Mouse (Mus musculus) layer of hippocampus, adult 2 months (tissue): ENCODE measurements at regions not wholly inside any gene's neighbourhood (a gene's known extent, or its start where the extent isn't known, plus 50 kb on each side); places are given as distances from the start of the nearest gene placed in this dataset.
"Not testable (repeated sequence)": the region's sequence is repeated elsewhere in the genome, so short reads cannot be mapped to it uniquely, and the experiment has no call there.

Source experiments
- DNase-seq, 2 experiments: peaks; one replicate each; pipeline ENCODE4 v3.0.0; 2022; ENCODE audit warnings: low spot score in 2 of 2
- H3K27ac ChIP-seq: fragments of 200-600 bp; 2 replicates; pipeline ENCODE4 v1.8.1; 2022
- H3K4me3 ChIP-seq: fragments of 200-600 bp; 2 replicates; pipeline ENCODE4 v1.8.1; 2022; ENCODE audit warnings: mild to moderate bottlenecking
- CTCF ChIP-seq: fragments of 200-600 bp; conservative IDR thresholded peaks from 2 replicates; pipeline ENCODE4 v1.8.1; 2022; ENCODE audit warnings: antibody characterized with exemption, mild to moderate bottlenecking, moderate library complexity

DNA sequence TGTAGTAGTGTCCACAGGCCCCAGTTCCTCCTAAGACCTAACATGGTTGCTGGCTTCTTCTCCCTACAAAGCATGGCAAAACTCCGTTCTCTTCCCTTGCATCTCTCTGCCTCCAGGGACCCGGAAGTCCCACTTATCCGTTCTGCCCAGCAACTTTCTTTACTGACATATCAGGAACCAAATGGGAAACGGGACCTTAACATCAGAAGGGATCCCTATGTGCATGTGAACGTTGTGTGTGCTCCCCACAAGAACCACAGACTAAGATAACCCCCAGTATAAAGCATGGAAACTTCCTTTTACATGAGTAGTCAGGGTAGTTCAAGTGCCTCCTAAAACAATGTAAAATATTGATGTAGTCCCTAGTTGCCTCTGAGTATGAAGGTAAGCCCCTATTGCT, 61.6 kb downstream of the Zxdb start:
- DNase-seq, result no peak
- no peak for TF ChIP-seq CTCF
- no peak overlapping the region for H3K27ac ChIP-seq

DNA sequence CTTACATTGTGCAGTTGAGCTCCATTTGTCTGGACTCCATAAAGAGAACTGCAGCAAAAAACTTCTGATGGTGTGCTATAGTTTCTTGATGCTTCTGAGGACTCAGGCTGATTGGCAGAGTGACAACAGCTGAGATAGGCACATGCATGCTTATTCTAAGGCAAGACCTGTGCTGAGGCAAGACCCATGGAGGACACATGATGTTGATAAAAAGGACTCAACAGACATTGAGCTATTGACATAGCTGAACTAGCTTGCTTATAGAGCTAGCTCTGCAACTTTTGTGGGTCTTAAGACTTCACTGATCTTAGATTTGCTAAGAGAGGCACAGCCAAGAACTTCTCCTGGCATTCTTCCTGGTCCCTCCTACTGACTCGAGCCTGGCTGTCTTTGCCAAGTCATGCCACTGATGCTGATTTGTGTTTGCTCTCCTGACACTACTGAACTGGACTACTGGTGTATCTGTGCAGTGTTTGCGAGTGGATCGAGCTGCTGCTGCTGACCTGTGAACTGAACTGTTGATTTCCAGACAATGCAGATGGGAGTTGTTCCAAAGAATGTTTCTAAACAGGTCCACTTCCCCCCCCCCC, 64.1 kb downstream of the Zxdb start:
- TF ChIP-seq CTCF, result no peak
- no peak for DNase-seq
- H3K4me3 ChIP-seq, result no peak overlapping the region
- no peak overlapping the region for H3K27ac ChIP-seq

More for the DNA sequence above, 61.6 kb downstream of the Zxdb start:
- no peak overlapping the region for H3K4me3 ChIP-seq

DNA sequence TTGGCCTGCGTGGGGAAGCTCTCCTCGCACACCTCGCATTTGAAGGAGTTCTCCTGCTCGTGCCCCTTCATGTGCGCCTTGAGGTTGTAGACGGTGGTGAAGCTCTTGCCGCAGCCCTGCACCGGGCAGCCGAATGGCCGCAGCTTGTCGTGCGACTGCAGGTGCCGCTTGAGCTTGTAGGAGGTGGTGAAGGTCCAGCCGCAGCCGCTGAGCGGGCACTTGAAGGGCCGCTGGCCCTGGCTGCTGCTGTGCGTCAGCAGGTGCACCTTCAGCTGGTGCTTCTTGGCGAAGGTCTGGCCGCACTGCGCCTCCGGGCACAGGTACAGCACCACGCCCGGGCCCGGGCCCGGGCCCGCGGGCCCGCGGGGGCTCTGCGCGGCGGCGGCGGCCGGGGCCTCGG, 72.5 kb downstream of the Zxdb start:
- not testable (repeated sequence) for H3K27ac ChIP-seq, H3K4me3 ChIP-seq, DNase-seq

DNA sequence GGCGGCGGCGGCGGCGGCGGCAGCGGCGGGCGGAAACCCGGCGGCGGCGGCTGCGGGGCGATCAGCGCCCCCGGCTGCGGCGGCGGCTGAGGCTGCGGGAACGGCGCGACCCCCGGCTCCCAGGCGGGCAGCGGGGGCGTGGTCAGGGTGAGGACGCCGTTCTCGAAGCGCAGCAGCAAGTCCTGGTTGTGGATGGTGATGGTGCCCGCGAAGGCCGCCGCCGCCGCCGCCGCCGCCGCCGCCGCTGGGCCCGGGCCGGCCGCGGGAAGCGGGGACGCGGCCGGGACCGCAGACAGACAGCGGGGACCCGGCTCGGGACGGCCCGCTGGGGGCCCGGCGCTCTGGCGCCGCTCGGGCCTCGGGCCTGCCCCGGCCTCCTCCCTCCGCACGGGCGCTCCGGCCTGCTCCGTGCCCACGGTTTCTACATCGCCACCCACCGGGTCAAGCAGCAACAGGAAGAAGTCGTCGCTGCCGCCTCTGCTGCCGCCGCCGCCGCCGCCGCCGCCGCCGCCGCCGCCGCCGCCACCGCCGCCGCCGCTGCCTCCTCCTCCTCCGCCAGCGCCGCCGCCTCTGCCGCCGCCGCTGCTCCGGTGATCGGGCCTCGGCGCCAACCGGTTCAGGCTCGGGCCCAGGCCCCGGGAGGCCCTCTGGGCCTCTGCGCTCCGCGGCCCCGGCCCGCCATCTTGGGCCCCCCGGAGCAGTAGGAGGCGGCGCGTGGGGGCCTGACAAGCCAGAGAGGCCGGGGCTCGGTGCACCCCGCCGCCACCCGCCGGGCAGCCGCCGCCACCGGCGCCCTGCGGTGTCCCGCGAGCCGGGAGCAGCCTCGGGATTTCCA, 73.2 kb downstream of the Zxdb start:
- H3K27ac ChIP-seq, DNase-seq, H3K4me3 ChIP-seq: not testable (repeated sequence)

DNA sequence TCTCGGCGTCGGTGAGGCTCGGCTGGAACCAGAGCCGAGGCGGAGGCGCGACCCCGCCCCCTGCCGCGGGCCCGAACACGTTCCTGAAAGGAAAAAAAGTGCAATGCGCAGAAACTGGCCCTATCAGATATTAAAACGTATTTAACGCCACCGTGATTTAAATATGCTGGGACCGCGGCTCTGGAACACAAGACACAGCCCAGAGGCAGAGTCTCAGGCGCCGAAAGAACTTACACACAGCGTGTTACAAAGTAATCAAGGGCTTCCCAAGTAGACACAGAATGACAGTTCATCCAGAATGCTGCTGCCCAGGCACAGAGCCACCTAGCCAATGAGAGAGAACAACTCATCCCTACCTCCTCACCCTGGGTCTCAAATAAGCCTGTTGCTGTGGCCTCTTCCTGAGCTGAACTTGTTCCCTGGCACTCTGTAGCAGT, 73.8 kb downstream of the Zxdb start:
- H3K4me3 ChIP-seq, DNase-seq, H3K27ac ChIP-seq: not testable (repeated sequence)

DNA sequence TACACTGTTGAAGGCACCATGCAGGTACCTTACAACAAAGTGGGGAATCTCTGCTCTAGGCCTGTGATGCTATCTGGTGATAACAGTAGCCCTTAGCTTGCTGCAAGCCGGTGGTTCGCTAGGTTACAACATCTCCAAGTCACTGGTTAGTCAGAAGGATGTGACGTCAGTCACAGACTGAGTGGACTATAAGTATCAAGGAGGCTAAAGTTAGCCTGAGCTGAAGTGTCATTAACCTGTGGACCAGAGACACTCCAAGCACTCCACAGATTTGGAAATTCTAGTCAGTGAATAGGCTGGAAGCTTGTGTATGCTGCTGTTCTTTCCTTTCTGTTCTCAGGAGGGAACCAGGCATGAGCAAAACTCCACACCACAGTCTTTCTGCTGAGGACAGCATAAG, 88.4 kb downstream of the Zxdb start:
- H3K4me3 ChIP-seq, H3K27ac ChIP-seq, DNase-seq: not testable (repeated sequence)

DNA sequence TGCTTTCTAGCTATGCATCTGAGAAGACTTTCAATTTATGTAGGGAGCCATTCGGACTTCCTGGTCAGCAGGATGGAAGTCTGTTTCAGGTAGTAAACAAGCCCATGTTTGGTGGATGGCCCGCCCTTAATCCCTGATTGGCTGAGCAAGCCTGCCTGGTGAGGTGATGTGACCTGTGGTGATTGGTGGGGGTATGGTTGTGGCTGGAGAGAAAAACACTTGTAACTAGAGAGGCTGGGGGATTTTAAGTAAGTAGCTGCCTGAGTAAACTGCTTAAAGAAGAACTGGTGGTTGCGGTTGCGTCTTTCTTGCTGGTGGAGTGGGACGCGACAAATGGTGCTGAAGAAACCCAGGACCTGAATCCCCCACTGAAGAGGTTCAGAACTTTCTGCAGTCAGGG, 103.2 kb downstream of the Zxdb start:
- H3K27ac ChIP-seq, DNase-seq, H3K4me3 ChIP-seq: not testable (repeated sequence)

DNA sequence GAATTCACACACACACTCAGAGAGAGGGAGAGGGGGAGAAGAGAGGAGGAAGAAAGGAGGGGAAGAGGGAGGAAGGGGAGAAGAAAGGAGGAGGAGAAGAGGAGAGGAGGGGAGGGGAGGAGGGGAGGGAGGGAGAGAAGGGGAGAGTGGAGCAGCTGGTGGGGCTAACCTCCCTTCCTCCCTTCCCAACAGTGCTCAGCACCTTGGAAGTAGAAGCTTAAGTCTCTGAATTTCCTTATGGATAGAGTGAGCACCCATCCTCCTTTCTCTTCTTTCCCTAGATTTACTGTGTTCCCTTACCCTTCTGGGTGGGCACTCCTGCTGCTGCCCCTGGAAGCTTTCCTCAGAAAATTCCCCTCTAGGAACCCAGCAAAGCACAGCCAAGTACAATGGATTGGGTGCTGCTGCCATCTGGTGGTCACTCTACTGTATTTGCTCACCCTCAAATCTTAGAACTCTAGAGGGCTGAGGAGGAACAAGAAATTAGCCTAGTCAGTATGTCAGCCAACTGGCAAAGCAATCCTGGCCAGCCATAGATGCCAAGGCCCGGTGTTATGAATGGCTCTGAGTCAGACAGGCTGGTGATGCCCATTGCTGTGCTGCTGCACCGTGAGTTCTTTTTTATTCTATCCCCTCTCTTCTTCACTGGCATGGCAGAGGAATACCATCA, 119.9 kb downstream of the Zxdb start:
- H3K4me3 ChIP-seq, H3K27ac ChIP-seq: not testable (repeated sequence)
- DNase-seq, result peak in 1 of 2 experiments; percentile 2
- peak; percentile 48; the same call in 1 of the 2 replicates for TF ChIP-seq CTCF

DNA sequence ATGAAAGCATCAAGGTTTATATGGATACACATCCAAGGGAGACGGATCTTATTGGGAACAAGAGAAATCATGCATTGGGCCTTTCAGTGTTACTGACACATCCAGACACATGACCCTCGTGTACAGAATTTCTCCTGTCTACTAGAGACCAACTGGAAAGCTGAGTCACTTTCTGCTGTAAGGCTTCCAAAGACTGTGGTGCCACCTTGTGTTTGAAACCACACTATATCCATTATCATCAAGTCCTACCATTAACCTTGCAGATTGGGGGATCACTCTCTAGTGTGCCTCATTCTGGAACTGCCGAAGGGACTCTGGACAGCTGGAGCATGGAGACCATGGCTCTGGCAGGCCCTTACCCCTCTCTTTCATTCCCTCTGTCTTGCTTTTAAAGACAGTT, 125.2 kb downstream of the Zxdb start:
- DNase-seq, H3K27ac ChIP-seq, H3K4me3 ChIP-seq: not testable (repeated sequence)

DNA sequence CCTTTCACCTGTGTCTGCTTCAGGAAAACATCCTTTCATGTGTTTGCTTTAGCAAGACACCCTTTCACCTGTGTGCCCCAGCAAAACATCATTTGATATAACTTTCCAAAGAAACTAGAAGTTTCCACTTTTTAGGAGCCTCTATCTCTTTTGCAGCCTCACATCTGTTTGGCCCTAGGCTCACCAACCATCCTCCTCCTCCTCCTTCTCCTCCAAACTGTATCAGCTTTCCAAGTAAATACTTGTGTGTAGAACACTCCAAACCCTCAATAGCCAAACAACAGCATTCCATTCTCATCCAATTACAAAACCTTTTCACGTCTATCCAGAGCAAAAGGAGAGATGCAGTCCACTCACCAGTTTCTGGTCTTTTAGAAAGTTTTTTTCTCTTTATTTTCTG, 133.1 kb downstream of the Zxdb start:
- H3K27ac ChIP-seq, result no peak overlapping the region
- H3K4me3 ChIP-seq, result no peak overlapping the region
- no peak for TF ChIP-seq CTCF
- no peak for DNase-seq

DNA sequence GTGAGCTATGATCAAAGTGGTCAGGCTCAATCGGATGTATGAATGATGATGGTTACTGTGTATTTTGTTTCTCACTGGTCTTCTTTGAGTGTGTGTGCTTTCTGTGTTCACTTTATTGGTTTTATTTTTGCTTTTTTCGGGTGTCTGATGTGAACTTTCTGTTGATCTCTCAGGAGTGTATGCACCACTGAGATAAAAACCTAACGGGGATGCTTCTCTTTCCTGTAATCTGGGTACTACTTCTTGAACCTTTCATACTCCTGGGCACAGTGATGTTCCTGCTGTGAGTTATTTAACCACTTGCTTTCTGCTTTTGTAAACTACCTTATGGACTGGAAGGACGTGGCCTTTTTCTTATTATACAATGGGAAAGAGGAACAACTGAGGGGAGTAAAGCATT, 133.6 kb downstream of the Zxdb start:
- H3K4me3 ChIP-seq, result no peak overlapping the region
- no peak for TF ChIP-seq CTCF

DNA sequence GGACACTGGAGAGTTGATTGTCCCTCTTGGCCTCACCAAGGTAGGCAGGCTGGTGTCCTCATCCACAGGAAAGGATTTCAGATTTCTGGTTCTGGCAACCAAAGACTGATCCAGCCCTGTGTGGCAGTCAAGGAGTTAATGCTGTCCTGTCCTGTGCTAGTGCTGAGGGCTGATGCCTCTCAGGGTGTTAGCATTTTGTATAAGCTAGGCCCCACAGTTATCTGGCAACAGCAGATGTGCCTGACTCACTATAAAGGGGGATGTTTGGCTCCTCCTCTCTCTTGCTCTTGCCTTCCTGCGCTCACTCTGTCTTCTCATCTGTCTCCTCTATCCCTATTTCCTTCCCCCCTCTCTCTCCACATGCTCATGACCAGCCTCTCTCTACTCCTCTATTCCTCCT, 138.8 kb downstream of the Zxdb start:
- Histone ChIP-seq H3K4me3 (no peak overlapping the region), H3K27ac (no peak overlapping the region)
- DNase-seq, result no peak
- TF ChIP-seq CTCF, result no peak

More for the DNA sequence above, 133.6 kb downstream of the Zxdb start:
- H3K27ac ChIP-seq, result no peak overlapping the region
- no peak for DNase-seq

DNA sequence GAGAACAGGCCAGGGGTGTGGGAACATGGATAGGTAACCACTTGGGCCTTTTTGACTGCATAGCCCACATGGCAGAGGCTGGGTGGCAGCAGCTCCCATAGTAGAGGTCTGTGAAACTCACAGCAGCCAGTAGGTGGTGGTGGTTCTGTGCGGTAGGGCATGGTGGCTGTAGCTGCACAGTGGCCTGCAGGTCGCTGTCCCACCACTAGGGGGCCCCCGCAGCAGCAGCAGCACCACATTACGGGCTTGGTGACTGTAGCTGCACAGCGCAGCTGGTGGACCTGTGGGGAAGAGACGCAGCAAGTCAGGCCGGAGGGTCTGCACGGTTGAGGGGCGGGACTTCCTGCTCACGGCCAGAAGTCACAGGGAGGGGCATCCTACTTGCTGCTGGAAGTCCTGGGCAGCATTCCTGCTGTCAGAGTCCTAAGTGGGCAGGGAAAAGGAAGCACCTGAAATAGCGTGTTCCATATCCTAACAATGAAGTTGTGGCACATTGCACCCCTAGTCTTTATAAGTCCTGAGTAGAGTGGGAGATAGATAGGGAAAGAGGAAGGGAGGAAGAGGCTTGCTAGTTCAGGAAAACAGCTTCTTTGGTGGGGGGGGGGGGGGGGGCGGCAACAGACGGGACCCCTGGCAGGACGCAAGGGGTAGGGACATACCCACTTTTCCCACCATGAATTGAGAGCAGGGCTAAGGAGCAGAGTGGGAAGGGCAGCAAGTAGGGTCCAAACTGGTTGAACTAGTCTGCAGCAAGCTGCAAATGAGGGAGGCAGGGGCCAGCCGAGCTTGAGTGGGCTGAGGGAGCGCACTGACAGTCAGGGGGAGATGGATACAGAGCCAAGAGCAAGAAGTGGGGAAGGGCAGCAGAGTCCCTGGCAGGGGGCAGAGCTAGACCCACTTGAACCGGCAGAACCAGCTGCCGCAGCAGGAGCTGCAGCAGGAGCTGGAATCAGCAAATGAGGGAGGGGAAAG, 141.4 kb downstream of the Zxdb start:
- peak; percentile 97 for TF ChIP-seq CTCF
- peak; percentile 86 to 91 for DNase-seq
- H3K27ac ChIP-seq, result no peak overlapping the region
- H3K4me3 ChIP-seq, result peak overlapping the region; percentile 37

DNA sequence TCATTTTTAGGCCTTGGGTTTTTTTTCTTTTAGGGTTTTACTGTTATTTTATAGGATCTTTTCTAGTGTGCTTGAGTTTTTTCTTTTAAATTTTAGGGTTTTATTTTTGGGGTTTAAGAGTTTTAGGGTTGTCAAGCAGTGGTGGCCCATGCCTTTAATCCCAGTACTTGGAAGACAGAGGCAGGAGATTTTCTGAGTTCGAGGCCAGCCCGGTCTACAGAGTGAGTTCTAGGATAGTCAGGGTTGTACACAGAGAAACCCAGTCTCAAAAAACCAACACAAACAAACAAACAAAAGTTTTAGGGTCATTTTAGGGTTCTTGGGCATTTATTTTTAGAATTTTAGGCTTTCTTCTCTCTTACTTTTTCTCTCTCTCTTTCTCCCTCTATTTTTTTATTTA, 142.9 kb downstream of the Spin4 start:
- not testable (repeated sequence) for H3K4me3 ChIP-seq, DNase-seq

More for the DNA sequence above, 142.9 kb downstream of the Spin4 start:
- H3K27ac ChIP-seq, result not testable (repeated sequence)
